Mouse (Mus musculus): Measurements from ENCODE around the gene Gpc3. TPM values are rescaled to one million over a fixed set of nuclear protein-coding genes. Genes with fewer than 3 reads are reported as not detected.
"Not testable (repeated sequence)": the region's sequence is repeated elsewhere in the genome, so short reads cannot be mapped to it uniquely, and the experiment has no call there.

Gene Gpc3
- polyA plus RNA-seq, 1 experiment from 2014 or later, result 580 TPM

- H3K4me2 ChIP-seq (replicated peaks); H3K9ac ChIP-seq; H3K4me1 ChIP-seq; H3K27me3 ChIP-seq; ATAC-seq (ENCODE audit: insufficient number of reproducible peaks, low FRiP score, low TSS enrichment, low read depth); H3K9me3 ChIP-seq (replicated peaks); H3K27ac ChIP-seq (replicated peaks); H3K36me3 ChIP-seq; H3K4me3 ChIP-seq (replicated peaks): not testable (repeated sequence)
- WGBS, result 75% methylated on average over 5 of the region's 5 CpGs
Observed at GRCm38 (mm10) chrX:52350631-52351030, 263.1 kb downstream of the Gpc3 start.

- Histone ChIP-seq H3K27ac (replicated peaks) (no peak overlapping the region), H3K4me1 (no peaks in the 10 kb centered on the region), H3K9ac (no peak overlapping the region), H3K4me3 (replicated peaks) (no peak overlapping the region), H3K27me3 (peaks cover 3% of the 10 kb centered on the region; the same call in 1 of the 2 replicates), H3K36me3 (no peaks in the 10 kb centered on the region), H3K4me2 (replicated peaks) (no peak overlapping the region), H3K9me3 (replicated peaks) (no peaks in the 10 kb centered on the region)
- ATAC-seq (ENCODE audit: insufficient number of reproducible peaks, low FRiP score, low TSS enrichment, low read depth), result no peak
- WGBS, result 35% methylated on average over 6 of the region's 6 CpGs
Observed at GRCm38 (mm10) chrX:52348773-52349172, 265.0 kb downstream of the Gpc3 start.

GRCm38 (mm10) chrX:52344018-52344417, 269.7 kb downstream of the Gpc3 start:
- Histone ChIP-seq H3K9me3 (replicated peaks) (no peaks in the 10 kb centered on the region), H3K4me3 (replicated peaks) (no peak overlapping the region), H3K4me1 (no peaks in the 10 kb centered on the region; the same call in 1 of the 2 replicates), H3K9ac (no peak overlapping the region), H3K36me3 (no peaks in the 10 kb centered on the region), H3K4me2 (replicated peaks) (no peak overlapping the region), H3K27me3 (peaks cover 3% of the 10 kb centered on the region; the same call in 1 of the 2 replicates), H3K27ac (replicated peaks) (no peak overlapping the region)
- WGBS, result 75% methylated on average over 3 of the region's 3 CpGs
- ATAC-seq (ENCODE audit: insufficient number of reproducible peaks, low FRiP score, low TSS enrichment, low read depth), result no peak

DNA sequence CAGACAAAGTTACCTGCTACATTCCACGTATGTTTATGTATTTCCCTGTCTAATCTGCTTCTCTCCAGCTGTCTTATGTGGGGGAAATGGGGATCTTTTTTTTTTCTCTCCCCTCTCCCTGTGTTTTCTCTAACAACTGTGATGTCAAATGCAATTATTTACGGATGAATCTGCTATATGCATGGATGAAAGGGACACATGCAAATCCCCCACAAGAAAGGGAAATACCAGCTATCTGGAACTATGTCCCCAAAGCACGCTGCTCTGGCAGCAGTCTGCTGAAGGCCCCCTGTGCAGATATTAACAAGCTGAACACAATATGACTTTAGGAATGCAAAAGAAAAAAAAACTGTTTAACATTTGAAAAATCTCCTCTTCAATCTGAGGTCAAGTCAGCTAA, 273.5 kb downstream of the Gpc3 start:
- no peak overlapping the region for H3K4me3 ChIP-seq (replicated peaks)
- no peaks in the 10 kb centered on the region for H3K36me3 ChIP-seq
- H3K4me1 ChIP-seq, result no peaks in the 10 kb centered on the region; the same call in 1 of the 2 replicates
- H3K9me3 ChIP-seq (replicated peaks), result no peaks in the 10 kb centered on the region
- 25% methylated on average over 3 of the region's 3 CpGs for WGBS
- no peak overlapping the region for H3K27ac ChIP-seq (replicated peaks)
- no peak for ATAC-seq (ENCODE audit: insufficient number of reproducible peaks, low FRiP score, low TSS enrichment, low read depth)
- H3K27me3 ChIP-seq, result no peaks in the 10 kb centered on the region
- H3K4me2 ChIP-seq (replicated peaks), result no peak overlapping the region
- H3K9ac ChIP-seq, result no peak overlapping the region

DNA sequence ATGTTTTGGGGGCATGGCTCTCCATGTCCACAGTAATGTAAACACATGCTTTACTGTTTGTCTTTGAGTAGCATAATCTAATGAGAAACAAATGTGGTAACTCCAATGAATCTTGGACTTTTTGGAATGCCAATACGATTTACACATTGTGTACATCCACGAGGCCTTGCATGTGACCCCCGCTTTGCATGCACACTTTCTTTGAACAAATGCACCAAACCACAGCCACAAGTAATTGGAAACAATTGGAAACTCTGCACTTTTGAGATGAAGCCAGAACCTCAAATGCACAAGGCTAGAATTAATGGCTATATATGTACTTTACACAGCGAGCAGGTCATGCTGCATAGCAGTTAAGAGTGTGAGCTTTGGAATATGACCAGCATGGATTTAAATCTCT, 292.0 kb downstream of the Gpc3 start:
- Histone ChIP-seq H3K9ac (no peak overlapping the region), H3K4me2 (replicated peaks) (no peak overlapping the region), H3K27me3 (no peaks in the 10 kb centered on the region), H3K27ac (replicated peaks) (no peak overlapping the region), H3K9me3 (replicated peaks) (no peaks in the 10 kb centered on the region), H3K4me3 (replicated peaks) (no peak overlapping the region), H3K4me1 (no peaks in the 10 kb centered on the region; the same call in 1 of the 2 replicates), H3K36me3 (no peaks in the 10 kb centered on the region)
- no peak for ATAC-seq (ENCODE audit: insufficient number of reproducible peaks, low FRiP score, low TSS enrichment, low read depth)
- WGBS, result 53% methylated on average over 4 of the region's 4 CpGs

- no peaks in the 10 kb centered on the region for H3K36me3 ChIP-seq
- H3K27ac ChIP-seq (replicated peaks), result no peak overlapping the region
- no peaks in the 10 kb centered on the region for H3K9me3 ChIP-seq (replicated peaks)
- ATAC-seq (ENCODE audit: insufficient number of reproducible peaks, low FRiP score, low TSS enrichment, low read depth), result no peak
- no peak overlapping the region for H3K9ac ChIP-seq
- no peak overlapping the region for H3K4me3 ChIP-seq (replicated peaks)
- 64% methylated on average over 4 of the region's 4 CpGs for WGBS
- H3K27me3 ChIP-seq, result no peaks in the 10 kb centered on the region
- H3K4me1 ChIP-seq, result no peaks in the 10 kb centered on the region; the same call in 1 of the 2 replicates
- no peak overlapping the region for H3K4me2 ChIP-seq (replicated peaks)
Observed at GRCm38 (mm10) chrX:52320653-52321052, 293.1 kb downstream of the Gpc3 start.

DNA sequence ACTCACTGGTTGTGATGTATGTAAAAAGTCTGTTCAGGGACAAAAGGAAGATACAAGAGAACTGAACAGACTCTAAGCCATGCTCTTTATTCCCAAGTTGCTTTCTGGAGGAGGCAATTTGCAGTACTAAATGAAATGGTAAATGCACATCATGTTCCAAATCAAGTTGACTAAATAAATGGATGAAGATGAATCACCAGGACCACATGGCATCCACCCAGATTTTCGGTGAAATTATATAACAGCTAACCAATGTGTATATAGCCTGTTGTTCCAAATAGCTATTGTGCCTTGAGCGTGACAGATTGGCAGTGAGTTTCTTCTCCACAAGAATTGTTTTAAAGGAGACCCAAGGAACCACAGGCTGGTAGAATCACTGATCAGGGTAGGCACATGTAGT, 302.8 kb downstream of the Gpc3 start:
- Histone ChIP-seq H3K9me3 (replicated peaks) (no peaks in the 10 kb centered on the region), H3K4me3 (replicated peaks) (no peak overlapping the region), H3K4me2 (replicated peaks) (no peak overlapping the region), H3K27ac (replicated peaks) (no peak overlapping the region), H3K36me3 (no peaks in the 10 kb centered on the region), H3K27me3 (no peaks in the 10 kb centered on the region), H3K4me1 (no peaks in the 10 kb centered on the region), H3K9ac (no peak overlapping the region)
- 72% methylated on average over 2 of the region's 2 CpGs for WGBS
- ATAC-seq (ENCODE audit: insufficient number of reproducible peaks, low FRiP score, low TSS enrichment, low read depth), result no peak

- H3K9me3 ChIP-seq (replicated peaks), result no peaks in the 10 kb centered on the region
- H3K9ac ChIP-seq, result no peak overlapping the region
- no peaks in the 10 kb centered on the region; the same call in 1 of the 2 replicates for H3K27me3 ChIP-seq
- no peak overlapping the region for H3K4me2 ChIP-seq (replicated peaks)
- H3K27ac ChIP-seq (replicated peaks), result no peak overlapping the region
- no peaks in the 10 kb centered on the region for H3K36me3 ChIP-seq
- ATAC-seq (ENCODE audit: insufficient number of reproducible peaks, low FRiP score, low TSS enrichment, low read depth), result no peak
- H3K4me1 ChIP-seq, result no peaks in the 10 kb centered on the region
- WGBS, result 85% methylated on average over 4 of the region's 4 CpGs
- no peak overlapping the region for H3K4me3 ChIP-seq (replicated peaks)
Observed at GRCm38 (mm10) chrX:52305226-52305625, 308.5 kb downstream of the Gpc3 start.

- no peak overlapping the region for H3K9ac ChIP-seq
- H3K9me3 ChIP-seq (replicated peaks), result no peaks in the 10 kb centered on the region
Observed at GRCm38 (mm10) chrX:52288792-52289191, 325.0 kb downstream of the Gpc3 start.

DNA sequence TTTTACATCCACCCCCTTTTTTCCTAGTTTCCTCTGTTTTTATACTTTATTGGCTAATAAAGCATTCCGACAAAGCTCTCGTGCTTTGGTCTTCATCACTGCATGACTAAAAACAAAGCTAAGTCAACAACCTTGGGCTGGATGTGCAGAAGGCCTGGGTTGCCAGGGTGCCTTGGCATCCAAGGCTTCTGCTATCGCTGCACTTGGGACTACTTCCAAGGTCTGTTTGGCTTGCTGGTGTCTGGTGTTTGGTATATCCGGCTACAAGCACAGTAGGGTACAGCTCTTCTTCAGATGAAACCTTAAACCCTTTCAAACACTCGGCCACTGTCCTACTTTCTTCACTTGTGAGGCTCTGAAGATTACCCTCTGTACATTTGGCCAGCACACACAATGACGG, 325.8 kb downstream of the Gpc3 start:
- H3K27me3 ChIP-seq, result no peaks in the 10 kb centered on the region
- ATAC-seq (ENCODE audit: insufficient number of reproducible peaks, low FRiP score, low TSS enrichment, low read depth), result no peak
- WGBS, result 85% methylated on average over 6 of the region's 6 CpGs
- no peak overlapping the region for H3K9ac ChIP-seq
- H3K4me1 ChIP-seq, result no peaks in the 10 kb centered on the region
- H3K36me3 ChIP-seq, result no peaks in the 10 kb centered on the region
- H3K27ac ChIP-seq (replicated peaks), result no peak overlapping the region
- no peak overlapping the region for H3K4me2 ChIP-seq (replicated peaks)
- H3K9me3 ChIP-seq (replicated peaks), result no peaks in the 10 kb centered on the region
- no peak overlapping the region for H3K4me3 ChIP-seq (replicated peaks)

More at GRCm38 (mm10) chrX:52288792-52289191, 325.0 kb downstream of the Gpc3 start:
- no peaks in the 10 kb centered on the region for H3K36me3 ChIP-seq
- no peak overlapping the region for H3K4me3 ChIP-seq (replicated peaks)
- WGBS, result 34% methylated on average over 1 of the region's 1 CpGs
- H3K4me1 ChIP-seq, result no peaks in the 10 kb centered on the region
- ATAC-seq (ENCODE audit: insufficient number of reproducible peaks, low FRiP score, low TSS enrichment, low read depth), result no peak
- no peaks in the 10 kb centered on the region for H3K27me3 ChIP-seq
- no peak overlapping the region for H3K4me2 ChIP-seq (replicated peaks)
- no peak overlapping the region for H3K27ac ChIP-seq (replicated peaks)

DNA sequence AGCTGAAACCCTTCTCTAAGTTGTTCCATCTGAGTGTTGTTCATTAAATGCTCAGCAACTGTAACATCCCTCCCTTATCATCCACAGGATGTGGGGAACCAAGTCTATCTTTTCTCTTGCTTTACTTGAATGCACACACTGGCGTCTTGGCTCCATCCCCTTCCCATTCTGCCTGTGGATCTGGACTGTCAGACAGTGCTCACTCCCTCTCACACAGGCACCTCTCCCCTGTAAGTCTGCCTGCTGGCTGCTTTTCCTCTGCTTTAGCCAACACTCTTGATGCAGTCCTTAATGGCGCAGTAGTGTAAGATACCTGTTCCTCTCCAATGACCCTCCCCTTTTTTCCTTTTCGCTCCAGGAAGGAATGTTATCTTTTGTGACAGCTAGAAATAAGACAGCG, 331.7 kb downstream of the Gpc3 start:
- Histone ChIP-seq H3K36me3 (no peaks in the 10 kb centered on the region), H3K4me3 (replicated peaks) (no peak overlapping the region), H3K4me1 (no peaks in the 10 kb centered on the region), H3K4me2 (replicated peaks) (no peak overlapping the region), H3K27me3 (no peaks in the 10 kb centered on the region), H3K27ac (replicated peaks) (no peak overlapping the region), H3K9ac (no peak overlapping the region), H3K9me3 (replicated peaks) (no peaks in the 10 kb centered on the region)
- ATAC-seq (ENCODE audit: insufficient number of reproducible peaks, low FRiP score, low TSS enrichment, low read depth), result no peak
- 59% methylated on average over 4 of the region's 4 CpGs for WGBS

GRCm38 (mm10) chrX:52281103-52281900, 332.4 kb downstream of the Gpc3 start:
- no peak overlapping the region for H3K27ac ChIP-seq (replicated peaks)
- H3K27me3 ChIP-seq, result no peaks in the 10 kb centered on the region
- H3K36me3 ChIP-seq, result no peaks in the 10 kb centered on the region
- ATAC-seq (ENCODE audit: insufficient number of reproducible peaks, low FRiP score, low TSS enrichment, low read depth), result no peak
- H3K4me2 ChIP-seq (replicated peaks), result no peak overlapping the region
- H3K4me3 ChIP-seq (replicated peaks), result no peak overlapping the region
- no peak overlapping the region for H3K9ac ChIP-seq
- no peaks in the 10 kb centered on the region for H3K9me3 ChIP-seq (replicated peaks)
- WGBS, result 80% methylated on average over 6 of the region's 6 CpGs
- no peaks in the 10 kb centered on the region for H3K4me1 ChIP-seq
